Mouse (Mus musculus) ES-E14 (cell line): ENCODE data around the gene Rpl37.

Source experiments
- CHD2 ChIP-seq: IDR thresholded peaks from 2 replicates; pipeline ENCODE4 v1.6.1; 2014; ENCODE audit warnings: mild to moderate bottlenecking, low read depth, low read length, inconsistent platforms
- MAFK ChIP-seq: IDR thresholded peaks from 2 replicates; pipeline ENCODE4 v1.6.1; 2014; ENCODE audit warnings: mild to moderate bottlenecking, low read depth, low read length, inconsistent platforms; ENCODE audit not compliant: insufficient read depth
- ZNF384 ChIP-seq: IDR thresholded peaks from 2 replicates; pipeline ENCODE4 v1.6.1; 2012; ENCODE audit warnings: low read depth, low read length, inconsistent platforms

DNA sequence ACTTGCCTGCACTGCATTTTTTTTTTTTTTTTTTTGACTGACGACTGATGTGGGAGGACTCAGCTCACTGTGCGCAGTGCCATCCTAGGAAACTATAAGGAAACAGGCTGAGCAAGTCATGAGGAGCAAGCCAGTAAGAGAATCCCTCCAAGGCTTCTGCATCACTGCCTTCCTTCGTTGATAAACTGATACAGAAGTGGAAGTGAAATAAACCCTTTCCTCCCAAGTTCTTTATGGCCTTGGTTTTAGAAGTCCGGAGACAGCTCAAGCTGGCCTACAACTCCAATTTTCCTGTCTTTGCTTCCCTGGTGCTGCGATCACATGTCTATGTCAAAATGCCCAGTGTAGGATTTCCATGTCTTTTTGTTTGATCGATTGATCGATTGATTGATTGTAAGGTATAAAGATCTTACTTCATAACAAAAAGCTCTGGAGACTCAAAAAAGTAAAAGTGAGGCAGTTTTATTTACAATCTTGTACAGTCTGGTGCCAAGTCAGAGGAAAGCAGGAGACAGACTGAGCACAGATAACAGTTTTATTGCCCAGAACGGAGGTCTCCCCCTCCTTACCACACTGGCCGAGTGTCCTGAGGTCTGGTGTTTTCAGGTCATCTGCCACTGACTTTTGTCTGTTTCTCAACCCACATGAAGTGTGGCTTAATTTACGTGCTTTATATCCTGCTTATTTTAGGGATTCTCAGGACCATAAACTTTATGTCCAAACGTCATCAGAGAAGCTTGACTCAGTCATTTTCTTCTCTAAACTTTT is 20.7 kb upstream of the Rpl37 start:
- no peak for TF ChIP-seq CHD2
- TF ChIP-seq MAFK: no peak
- TF ChIP-seq ZNF384: no peak
